Comparison of ENCODE assay signal across 13 mouse cellular contexts in genomic region chr11:59387471-59387870, GRCm38 (mm10). TPM values are rescaled to one million over a fixed set of nuclear protein-coding genes. Genes with fewer than 3 reads are reported as not detected.
"Had no signal": no experiment of that assay in that cellular context is flagged by ENCODE, and none has a peak within 500 bp of the region (broad histone marks: within the 10 kb centered on the region; RNA-seq: fewer than 3 reads in every experiment).

No protein-coding gene starts in this region.

- H3K27ac ChIP-seq: liver, embryonic 13.5 days; midbrain, embryonic 10.5 days; neural tube, embryonic 12.5 days; stomach, postnatal 0 days had no signal

- H3K4me2 ChIP-seq: liver, embryonic 13.5 days; neural tube, embryonic 12.5 days had no signal

- H3K36me3 ChIP-seq: liver, embryonic 13.5 days; midbrain, embryonic 10.5 days; neural tube, embryonic 12.5 days had no signal

- H3K27me3 ChIP-seq: neural tube, embryonic 12.5 days had no signal

- DNase-seq: kidney, adult 8-10 months; kidney, postnatal 25 days; liver; liver, embryonic 13.5 days; lung, adult 2 months; lung, postnatal 10 days; lung, postnatal 4 days; midbrain, embryonic 14.5 days; thymus, postnatal 4 days had no signal

- H3K4me3 ChIP-seq: liver, embryonic 13.5 days; midbrain, embryonic 10.5 days; neural tube, embryonic 12.5 days had no signal

- H3K9me3 ChIP-seq: liver, embryonic 13.5 days; midbrain, embryonic 10.5 days; neural tube, embryonic 12.5 days had no signal

- H3K9ac ChIP-seq: liver, embryonic 13.5 days; neural tube, embryonic 12.5 days had no signal

RNA-seq across cellular contexts. Expression of gene Prss38, which starts 12.0 kb away (rescaled TPM):
- polyA plus RNA-seq: kidney, embryonic 16.5 days; liver, embryonic 13.5 days; lung, adult 2 months; midbrain, embryonic 10.5 days; neural tube, embryonic 12.5 days; stomach, postnatal 0 days had no signal
